Mouse (Mus musculus) spleen, postnatal 36 days (tissue): ENCODE results near the gene Peli2.

Source experiments
- DNase-seq, 2 experiments: peaks; one replicate each; pipeline ENCODE4 v3.0.0; 2022; ENCODE audit warnings: low spot score in 2 of 2, mixed read lengths in 1 of 2

The Peli2 gene

GRCm38 (mm10) chr14:48222684-48223083 lies 102.1 kb downstream of the Peli2 start:
- DNase-seq: no peak

- DNase-seq: no peak
These were observed 103.6 kb downstream of the Peli2 start for GRCm38 (mm10) chr14:48224203-48224602.

- DNase-seq: no peak
These were observed 104.3 kb downstream of the Peli2 start for GRCm38 (mm10) chr14:48224861-48225300.

- DNase-seq: no peak
These were observed 105.3 kb downstream of the Peli2 start for GRCm38 (mm10) chr14:48225810-48226446.

- DNase-seq: no peak
These were observed 106.1 kb downstream of the Peli2 start for GRCm38 (mm10) chr14:48226759-48227158.

- no peak for DNase-seq
These were observed 114.3 kb downstream of the Peli2 start for GRCm38 (mm10) chr14:48234785-48235519.

- DNase-seq: no peak
These were observed 120.7 kb downstream of the Peli2 start for GRCm38 (mm10) chr14:48241335-48241734.

- peak; percentile 52 to 54 for DNase-seq
These were observed 125.6 kb downstream of the Peli2 start for GRCm38 (mm10) chr14:48246236-48246635.

- DNase-seq: no peak
These were observed 126.3 kb downstream of the Peli2 start for GRCm38 (mm10) chr14:48246963-48247362.

GRCm38 (mm10) chr14:48249459-48249858 lies 128.8 kb downstream of the Peli2 start:
- no peak for DNase-seq

- DNase-seq: no peak
These were observed 129.3 kb downstream of the Peli2 start for GRCm38 (mm10) chr14:48249909-48250308.

- DNase-seq: no peak
These were observed 130.9 kb downstream of the Peli2 start for GRCm38 (mm10) chr14:48251381-48251979.

GRCm38 (mm10) chr14:48253183-48253582 lies 132.6 kb downstream of the Peli2 start:
- no peak for DNase-seq

- DNase-seq: no peak
These were observed 134.1 kb downstream of the Peli2 start for GRCm38 (mm10) chr14:48254696-48255095.

- DNase-seq: no peak
These were observed 134.7 kb downstream of the Peli2 start for GRCm38 (mm10) chr14:48255290-48255689.

GRCm38 (mm10) chr14:48257759-48258158 lies 137.1 kb downstream of the Peli2 start:
- no peak for DNase-seq

- DNase-seq: peak; percentile 10 to 15
These were observed 138.2 kb downstream of the Peli2 start for GRCm38 (mm10) chr14:48258696-48259366.

GRCm38 (mm10) chr14:48263146-48263545 lies 142.5 kb downstream of the Peli2 start:
- no peak for DNase-seq

GRCm38 (mm10) chr14:48266710-48267109 lies 146.1 kb downstream of the Peli2 start:
- no peak for DNase-seq

GRCm38 (mm10) chr14:48278291-48278690 lies 157.7 kb downstream of the Peli2 start:
- no peak for DNase-seq

- DNase-seq: no peak
These were observed 166.3 kb downstream of the Peli2 start for GRCm38 (mm10) chr14:48286949-48287348.

- no peak for DNase-seq
These were observed 167.0 kb downstream of the Peli2 start for GRCm38 (mm10) chr14:48287581-48287980.
